Mouse (Mus musculus) small intestine, adult 2 months (tissue): ENCODE data around the gene Cnga4. TPM values are rescaled to one million over a fixed set of nuclear protein-coding genes. Genes with fewer than 3 reads are reported as not detected.
"Not testable (repeated sequence)": the region's sequence is repeated elsewhere in the genome, so short reads cannot be mapped to it uniquely, and the experiment has no call there.

Experiments
- H3K27ac ChIP-seq: fragments of 200-500 bp; 2 replicates; pipeline ENCODE4 v1.5.1; 2012; ENCODE audit warnings: low read depth, low read length, control low read depth, inconsistent platforms; ENCODE audit not compliant: insufficient read depth
- H3K27me3 ChIP-seq: fragments of 200-500 bp; 2 replicates; pipeline ENCODE4 v1.6.1; 2012; ENCODE audit warnings: mild to moderate bottlenecking, moderate library complexity, low read length, inconsistent platforms; ENCODE audit not compliant: control insufficient read depth, insufficient read depth
- H3K36me3 ChIP-seq: fragments of 200-500 bp; 2 replicates; pipeline ENCODE4 v1.6.1; 2012; ENCODE audit warnings: mild to moderate bottlenecking, low read length, control low read depth, inconsistent platforms; ENCODE audit not compliant: control insufficient read depth, insufficient read depth
- H3K4me1 ChIP-seq: fragments of 200-500 bp; 2 replicates; pipeline ENCODE4 v1.6.1; 2012; ENCODE audit warnings: low read length, inconsistent platforms, mixed read lengths; ENCODE audit not compliant: control insufficient read depth, insufficient read depth, insufficient read length
- H3K4me3 ChIP-seq: fragments of 200-500 bp; 2 replicates; pipeline ENCODE4 v1.5.1; 2012; ENCODE audit warnings: low read depth, mild to moderate bottlenecking, control low read depth, inconsistent platforms, low read length, moderate library complexity
- CTCF ChIP-seq: fragments of 200-500 bp; IDR thresholded peaks from 2 replicates; pipeline ENCODE4 v1.5.1; 2012; ENCODE audit warnings: low read depth, mild to moderate bottlenecking, control low read depth, inconsistent platforms, low read length, moderate library complexity, mixed read lengths; ENCODE audit not compliant: insufficient replicate concordance, insufficient read length; ENCODE audit errors: extremely low read depth
- POLR2A ChIP-seq: fragments of 200-500 bp; IDR thresholded peaks from 2 replicates; pipeline ENCODE4 v1.6.1; 2012; ENCODE audit warnings: low read depth, mild to moderate bottlenecking, control low read depth, inconsistent platforms, low read length, moderate library complexity
- WGBS: fragments of 180-500 bp; shearing (Covaris S2); methylation state at CpG from one replicate; pipeline ENCODE4 v1.1.7; 2018; 5-methylcytosine and 5-hydroxymethylcytosine counted together
- polyA plus RNA-seq: library from polyadenylated mRNA; depleted of rRNA; stranded (reverse); fragments of >200 nt; gene quantifications from 2 replicates; pipeline ENCODE4 v1.2.3, GENCODE M21; 2012; rRNA removed

The Cnga4 gene
- polyA plus RNA-seq, 1 experiment, result 0.10 TPM

DNA sequence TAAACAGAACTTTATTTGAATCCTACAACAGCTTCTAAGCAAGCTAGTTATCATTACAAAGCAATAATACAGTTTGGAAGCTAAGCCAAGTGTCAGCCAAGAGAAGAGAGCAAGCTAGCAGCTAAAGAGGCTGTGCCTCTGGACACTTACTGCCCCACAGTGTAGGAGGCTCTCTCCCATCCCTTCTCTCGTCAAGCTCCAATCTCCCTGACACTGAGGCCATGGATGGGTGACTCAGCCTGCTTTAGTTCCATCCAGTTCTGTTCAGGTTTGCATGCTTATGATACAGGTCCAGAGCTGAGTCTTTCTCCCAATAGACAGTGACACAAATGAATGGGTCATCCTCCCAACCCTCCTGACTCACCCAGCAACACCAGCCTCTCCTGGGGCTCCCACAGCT lies 27.7 kb downstream of the Cnga4 start:
- Histone ChIP-seq H3K4me1 (no peaks in the 10 kb centered on the region), H3K27ac (no peak overlapping the region), H3K4me3 (no peak overlapping the region), H3K27me3 (no peaks in the 10 kb centered on the region), H3K36me3 (no peaks in the 10 kb centered on the region)
- WGBS, result 46% methylated on average over 1 of the region's 1 CpGs
- TF ChIP-seq CTCF (no peak), POLR2A (no peak)

DNA sequence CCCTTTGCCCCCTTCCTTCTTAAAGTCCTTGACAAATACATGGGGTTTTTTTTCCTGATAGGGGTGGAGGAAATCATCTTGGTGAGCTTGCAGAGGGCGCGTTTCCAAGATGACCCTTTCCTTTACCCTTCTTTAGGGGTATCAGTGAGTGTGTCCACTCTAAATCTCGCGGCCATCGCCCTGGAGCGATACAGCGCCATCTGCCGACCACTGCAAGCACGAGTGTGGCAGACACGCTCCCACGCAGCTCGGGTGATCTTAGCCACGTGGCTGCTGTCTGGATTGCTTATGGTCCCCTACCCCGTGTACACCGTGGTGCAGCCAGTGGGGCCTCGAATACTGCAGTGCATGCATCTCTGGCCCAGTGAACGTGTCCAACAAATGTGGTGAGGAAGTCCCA lies 29.5 kb downstream of the Cnga4 start:
- Histone ChIP-seq H3K36me3 (no peaks in the 10 kb centered on the region), H3K4me3 (no peak overlapping the region), H3K4me1 (no peaks in the 10 kb centered on the region), H3K27ac (no peak overlapping the region), H3K27me3 (no peaks in the 10 kb centered on the region)
- TF ChIP-seq POLR2A, result no peak
- no peak for TF ChIP-seq CTCF
- 84% methylated on average over 17 of the region's 17 CpGs for WGBS

DNA sequence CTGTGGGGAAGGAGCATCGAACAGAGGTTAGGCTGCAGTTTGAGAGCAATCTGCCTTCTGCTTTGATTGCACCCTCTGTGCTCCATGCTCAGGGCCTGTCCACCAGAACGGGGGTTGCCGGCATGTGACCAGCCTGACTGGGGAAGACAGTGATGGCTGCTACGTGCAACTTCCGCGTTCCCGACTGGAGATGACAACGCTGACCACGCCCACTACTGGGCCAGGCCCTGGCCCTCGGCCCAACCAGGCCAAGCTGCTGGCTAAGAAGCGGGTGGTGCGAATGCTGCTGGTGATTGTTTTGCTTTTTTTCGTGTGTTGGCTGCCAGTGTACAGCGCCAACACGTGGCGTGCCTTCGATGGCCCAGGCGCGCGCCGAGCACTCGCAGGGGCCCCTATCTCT lies 30.4 kb downstream of the Cnga4 start:
- no peak for TF ChIP-seq POLR2A
- TF ChIP-seq CTCF, result no peak
- no peaks in the 10 kb centered on the region for H3K4me1 ChIP-seq
- H3K4me3 ChIP-seq, result no peak overlapping the region
- no peaks in the 10 kb centered on the region for H3K27me3 ChIP-seq
- no peak overlapping the region for H3K27ac ChIP-seq
- 84% methylated on average over 22 of the region's 22 CpGs for WGBS
- H3K36me3 ChIP-seq, result no peaks in the 10 kb centered on the region

DNA sequence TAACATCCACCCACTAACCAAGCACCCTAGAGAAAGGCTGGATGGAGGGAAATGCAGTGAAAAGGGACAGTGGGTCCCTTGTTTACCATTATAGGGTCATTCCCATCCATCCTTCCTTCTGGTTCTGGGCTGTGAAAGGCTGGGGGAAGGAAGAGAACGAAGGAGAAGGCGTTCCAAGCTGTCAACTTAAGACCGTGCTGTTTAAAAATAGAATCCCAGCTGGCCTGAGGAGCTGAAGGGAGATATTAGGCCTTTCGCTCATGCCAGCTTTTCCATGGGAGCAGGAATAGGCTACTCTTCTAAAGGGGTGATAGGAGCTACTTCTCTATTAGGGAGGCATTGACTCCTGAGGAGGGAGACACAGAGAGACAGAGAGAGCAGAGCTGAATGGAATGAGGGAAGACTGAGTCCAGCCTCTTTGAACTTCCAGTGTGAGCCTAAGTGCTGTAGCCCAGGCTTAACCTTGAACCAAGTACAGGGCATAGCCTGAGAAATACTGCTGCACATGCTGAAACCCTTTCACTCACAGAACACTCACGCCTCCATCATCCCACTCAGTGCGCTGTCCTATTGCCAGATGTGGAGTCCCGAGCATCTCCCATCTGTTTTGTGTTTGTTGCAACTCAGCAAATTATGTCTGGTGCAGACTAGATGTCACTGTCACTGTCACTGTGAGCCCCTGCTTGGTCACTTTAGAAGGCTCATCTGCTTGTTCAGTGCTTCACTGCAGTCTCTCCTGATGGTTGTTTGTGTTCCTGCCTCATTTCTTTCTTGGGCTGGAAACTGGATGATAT lies 33.8 kb downstream of the Cnga4 start:
- no peaks in the 10 kb centered on the region for H3K27me3 ChIP-seq
- H3K36me3 ChIP-seq, result no peaks in the 10 kb centered on the region
- no peak overlapping the region for H3K27ac ChIP-seq
- TF ChIP-seq POLR2A, result no peak
- no peak for TF ChIP-seq CTCF
- no peaks in the 10 kb centered on the region for H3K4me1 ChIP-seq
- H3K4me3 ChIP-seq, result no peak overlapping the region
- 73% methylated on average over 7 of the region's 7 CpGs for WGBS

DNA sequence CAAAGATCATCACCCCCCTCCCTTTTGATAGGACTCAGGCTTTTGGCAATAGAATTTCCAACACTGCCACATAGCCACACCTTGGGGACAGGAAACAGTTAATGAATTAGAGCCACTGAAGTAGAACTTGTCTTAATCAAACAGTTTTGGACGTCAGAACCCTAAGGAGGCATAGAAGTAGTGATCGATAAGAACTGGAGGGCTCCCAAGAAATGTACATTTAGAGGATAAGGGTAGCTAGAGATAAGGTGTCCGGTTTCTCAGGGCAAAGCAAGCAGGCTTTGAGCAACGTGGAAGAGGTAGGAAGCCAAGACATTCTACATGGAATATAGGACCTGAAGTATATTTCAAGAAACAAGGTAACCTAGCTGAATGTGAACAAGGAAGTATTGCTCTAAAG lies 37.1 kb downstream of the Cnga4 start:
- WGBS, result 30% methylated on average over 4 of the region's 4 CpGs
- Histone ChIP-seq H3K4me1 (no peaks in the 10 kb centered on the region), H3K27me3 (no peaks in the 10 kb centered on the region), H3K36me3 (no peaks in the 10 kb centered on the region), H3K27ac (no peak overlapping the region), H3K4me3 (no peak overlapping the region)
- TF ChIP-seq CTCF, result no peak
- TF ChIP-seq POLR2A, result no peak

DNA sequence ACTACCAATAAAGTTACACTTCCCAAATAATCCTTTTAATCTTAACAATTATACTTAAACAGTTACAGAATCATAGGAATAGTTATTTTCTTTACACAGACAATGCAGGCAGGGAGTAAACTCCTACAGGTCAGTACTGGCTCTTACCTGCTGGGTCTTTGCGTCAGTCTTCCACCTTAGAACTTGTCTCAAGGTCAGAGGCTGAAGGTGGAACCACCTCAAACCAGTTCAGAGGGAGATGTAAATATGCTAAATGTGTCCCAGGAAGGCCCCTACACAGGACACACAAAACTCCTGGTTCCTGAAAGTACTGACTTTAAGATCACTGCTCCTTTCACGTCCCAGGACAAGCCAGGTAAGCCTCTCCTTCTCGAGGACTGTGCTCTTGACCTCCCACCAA lies 40.7 kb downstream of the Cnga4 start:
- Histone ChIP-seq H3K27ac (no peak overlapping the region), H3K27me3 (no peaks in the 10 kb centered on the region), H3K36me3 (no peaks in the 10 kb centered on the region), H3K4me3 (no peak overlapping the region), H3K4me1 (no peaks in the 10 kb centered on the region)
- WGBS, result 63% methylated on average over 3 of the region's 3 CpGs
- TF ChIP-seq CTCF, result no peak

DNA sequence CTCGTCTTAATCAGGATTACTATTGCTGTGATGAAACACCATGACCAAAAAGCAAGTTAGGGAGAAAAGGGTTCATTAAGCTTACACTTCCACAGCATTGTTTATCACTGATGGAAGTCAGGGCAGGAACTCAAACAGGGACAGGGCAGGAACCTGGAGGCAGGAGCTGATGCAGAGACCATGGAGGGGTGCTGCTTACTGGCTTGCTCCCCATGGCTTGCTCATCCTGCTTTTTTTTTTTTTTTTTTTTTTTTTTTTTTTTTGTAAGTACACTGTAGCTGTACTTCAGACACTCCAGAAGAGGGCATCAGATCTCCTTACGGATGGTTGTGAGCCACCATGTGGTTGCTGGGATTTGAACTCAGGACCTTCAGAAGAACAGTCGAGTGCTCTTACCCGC lies 49.0 kb downstream of the Cnga4 start:
- not testable (repeated sequence) for H3K4me1 ChIP-seq, H3K27ac ChIP-seq, H3K27me3 ChIP-seq, H3K36me3 ChIP-seq, H3K4me3 ChIP-seq
- WGBS, result 83% methylated on average over 4 of the region's 4 CpGs

Other genes with a start within 250 kb of the Cnga4 start
- gene Olfr684, start 240.9 kb upstream of the Cnga4 start, polyA plus RNA-seq, result not detected in 2 replicates
- gene Olfr685, start 218.6 kb upstream of the Cnga4 start, polyA plus RNA-seq, result not detected in 2 replicates
- not detected in 2 replicates for gene Olfr686, start 197.1 kb upstream of the Cnga4 start, polyA plus RNA-seq
- not detected in 2 replicates for gene Olfr688, start 116.5 kb upstream of the Cnga4 start, polyA plus RNA-seq
- gene Olfr689, start 93.4 kb upstream of the Cnga4 start, polyA plus RNA-seq, result not detected in 2 replicates
- gene Olfr690, start 70.5 kb upstream of the Cnga4 start, polyA plus RNA-seq, result not detected in 2 replicates
- not detected in 2 replicates for gene Olfr691, start 62.3 kb upstream of the Cnga4 start, polyA plus RNA-seq
- gene Olfr692, start 36.3 kb upstream of the Cnga4 start, polyA plus RNA-seq, result not detected in 2 replicates
- gene Gm5901, start 29.5 kb upstream of the Cnga4 start, polyA plus RNA-seq, result not detected in 2 replicates
- gene Fam160a2, start 4.5 kb upstream of the Cnga4 start, polyA plus RNA-seq, result 48.0 and 102 TPM in 2 replicates
- 0.04 and 0.34 TPM in 2 replicates for gene Cckbr, start 21.2 kb downstream of the Cnga4 start, polyA plus RNA-seq
- 37.1 and 41.6 TPM in 2 replicates for gene Cavin3, start 77.7 kb downstream of the Cnga4 start, polyA plus RNA-seq
- 10.2 and 11.7 TPM in 2 replicates for gene Smpd1, start 149.8 kb downstream of the Cnga4 start, polyA plus RNA-seq
- gene Apbb1, start 177.1 kb downstream of the Cnga4 start, polyA plus RNA-seq, result 15.5 and 16.8 TPM in 2 replicates
- gene Hpx, start 195.6 kb downstream of the Cnga4 start, polyA plus RNA-seq, result 0.22 TPM in 1 of 2 replicates, not detected in the other
- gene Trim3, start 229.0 kb downstream of the Cnga4 start, polyA plus RNA-seq, result 13.3 and 15.5 TPM in 2 replicates
- 104 and 142 TPM in 2 replicates for gene Timm10b, start 235.5 kb downstream of the Cnga4 start, polyA plus RNA-seq
- 29.1 and 43.8 TPM in 2 replicates for gene Arfip2, start 235.8 kb downstream of the Cnga4 start, polyA plus RNA-seq
- gene Gm45799, start 236.0 kb downstream of the Cnga4 start, polyA plus RNA-seq, result 203 and 226 TPM in 2 replicates
- 0.37 and 0.56 TPM in 2 replicates for gene Dnhd1, start 246.3 kb downstream of the Cnga4 start, polyA plus RNA-seq